Mouse (Mus musculus): ENCODE measurements at regions not wholly inside any gene's neighbourhood (a gene's known extent, or its start where the extent isn't known, plus 50 kb on each side); places are given as distances from the start of the nearest gene placed in this dataset.
"Not testable (repeated sequence)": the region's sequence is repeated elsewhere in the genome, so short reads cannot be mapped to it uniquely, and the experiment has no call there.

DNA sequence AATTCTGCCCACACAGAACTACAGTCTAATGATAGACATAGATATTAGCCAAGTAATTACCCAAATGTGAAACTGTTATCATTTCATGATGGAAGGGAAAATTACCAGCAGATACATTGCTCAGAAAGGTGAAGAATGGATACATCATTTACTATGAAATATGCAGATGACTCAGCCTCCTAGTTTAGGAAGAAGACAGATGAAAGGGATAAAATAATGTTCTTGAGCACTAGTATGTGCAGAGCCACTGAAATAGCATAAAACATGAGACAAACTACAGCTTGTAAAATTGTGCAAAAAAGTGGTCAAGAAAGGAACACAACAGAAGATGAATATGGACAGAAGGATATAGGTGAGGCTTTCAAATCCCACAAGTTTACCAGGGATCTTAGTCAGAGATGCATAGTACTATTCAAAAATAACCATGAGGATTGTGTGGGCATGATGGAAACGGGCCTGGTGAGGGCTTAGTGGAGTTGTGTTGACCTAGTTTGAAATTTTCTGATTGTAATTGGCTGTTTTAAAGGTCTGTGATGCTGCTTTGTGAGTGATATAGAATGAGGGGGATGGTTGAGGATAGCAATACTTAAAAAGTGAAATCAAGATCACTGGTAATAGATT is 883.3 kb downstream of the Dnajb9 start:
- peak in 1 of 2 experiments; percentile 49 for DNase-seq (ENCODE audit: low spot score in 2 of 2)
- intact Hi-C loops (cut with DNase I): no loop called here

DNA sequence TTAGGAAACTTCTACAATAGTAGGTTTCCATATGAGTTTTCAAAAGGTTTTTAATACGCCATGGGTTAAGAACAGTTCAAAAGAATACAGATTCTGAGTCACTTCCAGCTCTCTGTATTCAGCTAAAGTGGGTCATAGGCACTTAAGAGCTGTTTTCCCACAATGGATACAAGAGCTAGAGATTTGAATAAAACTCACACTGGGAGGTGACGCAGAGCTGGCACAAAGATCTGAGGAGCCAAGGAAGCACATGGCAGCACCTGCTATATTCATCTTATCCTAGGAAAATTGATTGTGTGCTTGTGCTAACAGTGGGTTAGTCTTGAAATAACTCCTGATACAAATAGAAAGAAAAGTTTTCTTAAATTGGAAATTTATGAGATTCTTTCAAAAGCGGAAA is 899.8 kb downstream of the Dnajb9 start:
- DNase-seq (ENCODE audit: low spot score in 2 of 2): peak in 1 of 2 experiments; percentile 59
- intact Hi-C loops (cut with DNase I): no loop called here

DNA sequence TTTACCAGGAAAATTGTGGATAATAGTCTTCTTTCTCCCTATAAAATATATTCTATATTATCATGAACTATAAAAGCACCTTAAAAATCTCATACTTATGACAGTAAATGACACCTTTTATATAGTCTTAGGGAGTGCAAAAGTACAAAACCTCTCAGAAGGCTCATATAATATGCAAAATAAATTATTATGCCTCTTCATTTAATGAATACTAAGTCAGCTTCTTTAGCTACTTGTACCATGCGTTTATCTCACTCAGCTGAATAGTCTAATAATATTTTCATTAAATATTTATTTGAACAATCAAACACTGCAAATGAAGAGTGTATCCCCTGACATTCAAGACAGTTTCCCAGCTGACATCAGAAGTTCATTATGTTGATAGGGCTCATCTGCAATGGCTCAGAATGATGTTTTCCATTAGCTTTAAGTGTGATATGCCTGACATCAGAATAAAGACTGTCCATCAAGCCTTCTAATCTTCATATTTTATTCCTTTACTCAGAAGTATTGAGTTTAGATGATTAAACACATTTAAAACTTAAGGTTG is 903.5 kb downstream of the Dnajb9 start:
- no peak for DNase-seq (ENCODE audit: low spot score in 2 of 2)
- intact Hi-C loops (cut with DNase I): no loop called here

DNA sequence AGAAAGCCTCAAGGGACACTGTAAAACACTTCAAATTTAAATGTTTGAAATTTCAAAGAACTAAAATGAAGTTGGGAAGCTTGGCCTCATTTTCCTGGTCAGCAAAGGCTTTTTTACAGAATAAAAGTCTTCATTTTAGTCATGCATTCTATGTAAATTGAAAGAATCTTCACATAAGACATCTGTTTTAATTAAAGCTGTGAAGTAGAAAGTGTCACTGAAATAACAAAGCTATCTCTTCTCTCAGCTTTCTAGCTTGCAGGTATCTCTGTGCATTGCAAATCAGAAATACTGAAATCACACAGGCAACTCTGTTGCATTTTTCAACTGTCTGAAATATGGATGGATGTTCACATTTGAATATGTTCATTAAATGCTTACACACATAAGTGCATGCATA is 909.6 kb downstream of the Dnajb9 start:
- intact Hi-C loops (cut with DNase I): no loop called here
- DNase-seq (ENCODE audit: low spot score in 2 of 2): peak in 1 of 2 experiments; percentile 20

DNA sequence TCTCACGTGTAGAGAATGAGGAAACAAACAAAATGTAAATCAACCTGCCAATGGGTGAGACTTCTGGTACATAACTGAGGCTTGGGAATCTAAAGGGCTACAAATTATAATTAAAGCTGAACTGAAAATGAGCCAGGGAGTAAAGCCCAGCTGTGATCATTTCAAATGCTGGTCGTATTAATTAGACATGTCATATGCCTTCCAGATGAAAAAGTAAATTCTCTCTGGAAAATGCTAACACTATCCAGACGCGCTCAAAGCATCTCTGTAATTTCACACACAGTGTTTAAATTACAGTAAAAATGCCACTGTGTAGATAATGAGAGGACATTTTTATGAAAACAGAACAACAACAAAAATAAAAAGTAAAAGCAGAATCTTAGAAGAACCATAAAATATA is 929.7 kb downstream of the Dnajb9 start:
- intact Hi-C loops (cut with DNase I): no loop called here
- DNase-seq (ENCODE audit: low spot score in 2 of 2): no peak

- no peak for DNase-seq (ENCODE audit: low spot score in 2 of 2)
- intact Hi-C loops (cut with DNase I): no loop called here
Measured at GRCm38 (mm10) chr12:43265016-43265415, 945.1 kb downstream of the Dnajb9 start.

DNA sequence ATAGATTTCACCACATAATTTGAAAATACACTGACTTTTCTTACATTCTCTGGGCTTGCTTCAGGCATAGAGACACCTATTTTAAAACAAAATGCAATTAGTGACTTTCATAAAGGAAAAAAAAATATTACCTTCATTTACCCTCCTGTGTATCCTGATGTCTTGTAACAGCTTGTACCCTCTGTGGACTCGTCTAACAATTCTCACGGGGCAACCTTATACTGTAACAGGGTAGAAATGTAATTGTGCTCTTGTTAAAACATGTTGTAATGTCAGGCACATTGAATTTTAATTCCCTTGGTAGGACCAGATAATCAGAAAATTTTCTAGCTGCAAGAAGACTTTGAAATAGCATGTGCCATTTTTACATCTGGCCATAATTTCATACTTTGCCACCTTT is 946.3 kb downstream of the Dnajb9 start:
- no peak for DNase-seq (ENCODE audit: low spot score in 2 of 2)
- intact Hi-C loops (cut with DNase I): no loop called here

DNA sequence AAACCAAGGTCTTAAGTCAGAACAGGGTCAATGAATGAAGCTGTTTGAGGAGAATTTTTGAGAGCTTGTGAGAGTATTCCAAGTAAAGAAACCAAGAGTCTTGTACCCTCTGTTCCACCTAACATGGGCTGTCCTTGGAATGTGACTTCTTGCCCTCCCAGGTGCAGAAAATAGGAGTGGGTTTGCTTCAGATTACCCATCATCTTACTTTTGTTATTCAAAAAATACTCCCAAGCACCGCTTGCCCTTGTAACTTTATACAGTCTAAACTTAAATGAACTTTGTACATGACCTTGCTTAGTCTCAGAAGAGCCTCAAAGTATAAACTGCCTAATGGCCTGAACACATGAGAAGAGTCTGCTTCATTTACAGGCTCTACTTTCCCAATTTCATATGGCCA is 984.2 kb downstream of the Dnajb9 start:
- intact Hi-C loops (cut with DNase I): no loop called here
- DNase-seq (ENCODE audit: low spot score in 2 of 2): no peak

GRCm38 (mm10) chr12:43223768-43224435 is 986.2 kb downstream of the Dnajb9 start:
- DNase-seq (ENCODE audit: low spot score in 2 of 2): no peak
- intact Hi-C loops (cut with DNase I): no loop called here

DNA sequence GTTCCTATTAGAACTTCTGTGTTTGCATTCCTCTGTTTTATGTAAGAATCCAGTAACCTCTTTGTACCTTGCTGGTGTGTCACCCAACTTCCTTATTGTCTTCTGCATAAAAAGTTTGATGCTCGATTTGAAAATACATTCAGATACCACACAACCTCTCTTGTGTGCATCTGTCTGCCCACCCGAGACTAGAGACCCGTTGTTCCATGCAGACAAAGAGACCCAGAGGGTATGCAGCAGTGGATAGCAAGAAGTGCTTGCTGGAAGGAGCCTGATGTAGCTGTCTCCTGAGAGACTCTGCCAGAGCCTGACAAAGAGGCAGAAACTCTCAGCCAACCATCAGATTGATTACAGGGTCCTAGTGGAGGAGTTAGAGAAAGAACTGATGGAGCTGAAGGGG is 997.8 kb downstream of the Dnajb9 start:
- intact Hi-C loops (cut with DNase I); DNase-seq (ENCODE audit: low spot score in 2 of 2): not testable (repeated sequence)

DNA sequence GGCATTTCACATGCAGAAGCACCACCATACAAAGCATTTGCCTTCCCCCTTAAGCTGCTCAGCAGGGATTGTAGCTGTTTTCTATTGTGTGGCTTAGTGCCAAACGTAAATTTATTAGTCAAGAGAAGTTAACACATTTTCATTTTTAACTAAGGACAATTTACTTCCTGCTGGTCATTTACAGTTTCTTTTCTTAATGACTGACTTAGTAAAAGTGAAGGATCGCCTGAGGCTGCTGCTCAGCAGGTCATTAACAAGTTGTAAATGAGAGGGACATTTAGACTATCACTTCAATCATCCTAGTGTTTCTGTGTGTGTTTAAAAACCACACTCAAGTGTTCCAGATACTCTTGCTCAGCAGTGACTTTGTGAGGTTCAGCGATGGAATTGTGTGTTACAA is 1005.5 kb downstream of the Dnajb9 start:
- intact Hi-C loops (cut with DNase I): no loop called here

More for the DNA sequence above, 1005.5 kb downstream of the Dnajb9 start:
- DNase-seq (ENCODE audit: low spot score in 2 of 2): no peak

Data from left cerebral cortex, postnatal 25 days (tissue).